Mouse (Mus musculus): ENCODE data around the gene Actg2. TPM values are rescaled to one million over a fixed set of nuclear protein-coding genes. Genes with fewer than 3 reads are reported as not detected.

Actg2 gene
- polyA plus RNA-seq, 1 experiment from 2014 or later: 128 TPM

GRCm38 (mm10) chr6:83506258-83507167 lies 29.6 kb downstream of the Actg2 start, which contains the start of gene Dguok:
Dguok (minus strand) TSS chr6:83506969.
- H3K27ac ChIP-seq (ENCODE audit: low read length): peak within 1 kb of the TSS; percentile 96
- peak within 1 kb of the TSS; percentile 89 for H3K9ac ChIP-seq (ENCODE audit: low read length)
- H3K4me1 ChIP-seq (replicated peaks; ENCODE audit: control insufficient read depth, insufficient read depth, low read length): peaks cover 10% of the 10 kb centered on the region
- H3K36me3 ChIP-seq (ENCODE audit: control insufficient read depth, insufficient read depth, low read length): no peaks in the 10 kb centered on the region
- peak within 1 kb of the TSS; percentile 77 for H3K4me2 ChIP-seq (ENCODE audit: low read depth, low read length)
- H3K9me3 ChIP-seq (ENCODE audit: control insufficient read depth, low read length): no peaks in the 10 kb centered on the region
- ATAC-seq (ENCODE audit: low read depth): peak; percentile 98
- H3K27me3 ChIP-seq (ENCODE audit: control insufficient read depth, insufficient read depth, low read depth, low read length): no peaks in the 10 kb centered on the region
- under 1% methylated on average over 54 of the region's 54 CpGs for WGBS
- peak within 1 kb of the TSS; percentile 84 for H3K4me3 ChIP-seq (ENCODE audit: low read length)

GRCm38 (mm10) chr6:83505554-83505953 lies 30.5 kb downstream of the Actg2 start:
- Histone ChIP-seq H3K9me3 (ENCODE audit: control insufficient read depth, low read length) (no peaks in the 10 kb centered on the region), H3K27ac (ENCODE audit: low read length) (no peak overlapping the region), H3K4me2 (ENCODE audit: low read depth, low read length) (peak overlapping the region; percentile 77), H3K27me3 (ENCODE audit: control insufficient read depth, insufficient read depth, low read depth, low read length) (no peaks in the 10 kb centered on the region), H3K9ac (ENCODE audit: low read length) (peak overlapping the region; percentile 89; the same call in 1 of the 2 replicates), H3K4me1 (replicated peaks; ENCODE audit: control insufficient read depth, insufficient read depth, low read length) (peaks cover 10% of the 10 kb centered on the region), H3K36me3 (ENCODE audit: control insufficient read depth, insufficient read depth, low read length) (no peaks in the 10 kb centered on the region), H3K4me3 (ENCODE audit: low read length) (peak overlapping the region; percentile 84; the same call in 1 of the 2 replicates)
- ATAC-seq (ENCODE audit: low read depth): no peak
- 83% methylated on average over 4 of the region's 4 CpGs for WGBS

GRCm38 (mm10) chr6:83503361-83503760 lies 32.7 kb downstream of the Actg2 start:
- H3K4me2 ChIP-seq (ENCODE audit: low read depth, low read length): no peak overlapping the region
- no peaks in the 10 kb centered on the region for H3K9me3 ChIP-seq (ENCODE audit: control insufficient read depth, low read length)
- peaks cover 10% of the 10 kb centered on the region for H3K4me1 ChIP-seq (replicated peaks; ENCODE audit: control insufficient read depth, insufficient read depth, low read length)
- no peak overlapping the region for H3K27ac ChIP-seq (ENCODE audit: low read length)
- peaks cover 2% of the 10 kb centered on the region; the same call in 1 of the 2 replicates for H3K36me3 ChIP-seq (ENCODE audit: control insufficient read depth, insufficient read depth, low read length)
- no peak for ATAC-seq (ENCODE audit: low read depth)
- H3K9ac ChIP-seq (ENCODE audit: low read length): no peak overlapping the region
- H3K27me3 ChIP-seq (ENCODE audit: control insufficient read depth, insufficient read depth, low read depth, low read length): no peaks in the 10 kb centered on the region
- 50% methylated on average over 3 of the region's 3 CpGs for WGBS
- H3K4me3 ChIP-seq (ENCODE audit: low read length): no peak overlapping the region

- Histone ChIP-seq H3K9me3 (ENCODE audit: control insufficient read depth, low read length) (no peaks in the 10 kb centered on the region), H3K27me3 (ENCODE audit: control insufficient read depth, insufficient read depth, low read depth, low read length) (no peaks in the 10 kb centered on the region), H3K4me1 (replicated peaks; ENCODE audit: control insufficient read depth, insufficient read depth, low read length) (peaks cover 10% of the 10 kb centered on the region), H3K4me2 (ENCODE audit: low read depth, low read length) (no peak overlapping the region), H3K27ac (ENCODE audit: low read length) (no peak overlapping the region), H3K4me3 (ENCODE audit: low read length) (no peak overlapping the region), H3K36me3 (ENCODE audit: control insufficient read depth, insufficient read depth, low read length) (peaks cover 2% of the 10 kb centered on the region; the same call in 1 of the 2 replicates), H3K9ac (ENCODE audit: low read length) (no peak overlapping the region)
- 74% methylated on average over 3 of the region's 3 CpGs for WGBS
- no peak for ATAC-seq (ENCODE audit: low read depth)
Observed at GRCm38 (mm10) chr6:83502656-83503055, 33.4 kb downstream of the Actg2 start.

- no peak overlapping the region for H3K27ac ChIP-seq (ENCODE audit: low read length)
- H3K9ac ChIP-seq (ENCODE audit: low read length): no peak overlapping the region
- 63% methylated on average over 9 of the region's 9 CpGs for WGBS
- ATAC-seq (ENCODE audit: low read depth): no peak
- H3K4me3 ChIP-seq (ENCODE audit: low read length): no peak overlapping the region
- H3K4me1 ChIP-seq (replicated peaks; ENCODE audit: control insufficient read depth, insufficient read depth, low read length): peaks cover 14% of the 10 kb centered on the region
- H3K36me3 ChIP-seq (ENCODE audit: control insufficient read depth, insufficient read depth, low read length): peaks cover 2% of the 10 kb centered on the region; the same call in 1 of the 2 replicates
- H3K9me3 ChIP-seq (ENCODE audit: control insufficient read depth, low read length): no peaks in the 10 kb centered on the region
- no peaks in the 10 kb centered on the region for H3K27me3 ChIP-seq (ENCODE audit: control insufficient read depth, insufficient read depth, low read depth, low read length)
- H3K4me2 ChIP-seq (ENCODE audit: low read depth, low read length): no peak overlapping the region
Observed at GRCm38 (mm10) chr6:83501524-83502310, 34.3 kb downstream of the Actg2 start.

GRCm38 (mm10) chr6:83500462-83500861 lies 35.6 kb downstream of the Actg2 start:
- ATAC-seq (ENCODE audit: low read depth): no peak
- H3K9me3 ChIP-seq (ENCODE audit: control insufficient read depth, low read length): no peaks in the 10 kb centered on the region
- H3K4me2 ChIP-seq (ENCODE audit: low read depth, low read length): no peak overlapping the region
- WGBS: 61% methylated on average over 3 of the region's 3 CpGs
- no peaks in the 10 kb centered on the region for H3K27me3 ChIP-seq (ENCODE audit: control insufficient read depth, insufficient read depth, low read depth, low read length)
- H3K36me3 ChIP-seq (ENCODE audit: control insufficient read depth, insufficient read depth, low read length): peaks cover 4% of the 10 kb centered on the region; the same call in 1 of the 2 replicates
- H3K9ac ChIP-seq (ENCODE audit: low read length): no peak overlapping the region
- H3K4me1 ChIP-seq (replicated peaks; ENCODE audit: control insufficient read depth, insufficient read depth, low read length): peaks cover 20% of the 10 kb centered on the region
- no peak overlapping the region for H3K4me3 ChIP-seq (ENCODE audit: low read length)
- H3K27ac ChIP-seq (ENCODE audit: low read length): no peak overlapping the region

- H3K27me3 ChIP-seq (ENCODE audit: control insufficient read depth, insufficient read depth, low read depth, low read length): no peaks in the 10 kb centered on the region
- ATAC-seq (ENCODE audit: low read depth): no peak
- no peak overlapping the region for H3K27ac ChIP-seq (ENCODE audit: low read length)
- no peak overlapping the region for H3K9ac ChIP-seq (ENCODE audit: low read length)
- H3K36me3 ChIP-seq (ENCODE audit: control insufficient read depth, insufficient read depth, low read length): peaks cover 4% of the 10 kb centered on the region; the same call in 1 of the 2 replicates
- no peaks in the 10 kb centered on the region for H3K9me3 ChIP-seq (ENCODE audit: control insufficient read depth, low read length)
- H3K4me2 ChIP-seq (ENCODE audit: low read depth, low read length): no peak overlapping the region
- H3K4me3 ChIP-seq (ENCODE audit: low read length): no peak overlapping the region
- H3K4me1 ChIP-seq (replicated peaks; ENCODE audit: control insufficient read depth, insufficient read depth, low read length): peaks cover 20% of the 10 kb centered on the region
- WGBS: 88% methylated on average over 10 of the region's 10 CpGs
Observed at GRCm38 (mm10) chr6:83499078-83499477, 37.0 kb downstream of the Actg2 start.

- Histone ChIP-seq H3K4me2 (ENCODE audit: low read depth, low read length) (no peak overlapping the region), H3K36me3 (ENCODE audit: control insufficient read depth, insufficient read depth, low read length) (peaks cover 6% of the 10 kb centered on the region), H3K9ac (ENCODE audit: low read length) (0 out of 2 replicates have a peak overlapping the region, but pooled peaks have one; percentile 31), H3K27ac (ENCODE audit: low read length) (peak overlapping the region; percentile 69), H3K9me3 (ENCODE audit: control insufficient read depth, low read length) (no peaks in the 10 kb centered on the region), H3K27me3 (ENCODE audit: control insufficient read depth, insufficient read depth, low read depth, low read length) (no peaks in the 10 kb centered on the region), H3K4me3 (ENCODE audit: low read length) (no peak overlapping the region), H3K4me1 (replicated peaks; ENCODE audit: control insufficient read depth, insufficient read depth, low read length) (peaks cover 20% of the 10 kb centered on the region)
- WGBS: 66% methylated on average over 22 of the region's 22 CpGs
- ATAC-seq (ENCODE audit: low read depth): peak; percentile 47; the same call in 1 of the 2 replicates
Observed at GRCm38 (mm10) chr6:83496753-83497710, 39.0 kb downstream of the Actg2 start.
